ENCODE assay signal across 8 mouse cellular contexts in genomic region chr12:84191770-84192169, GRCm38 (mm10). TPM values are rescaled to one million over a fixed set of nuclear protein-coding genes. Genes with fewer than 3 reads are reported as not detected.
DNase-seq lines count a peak whose midpoint lies in the region; ATAC-seq and TF ChIP-seq lines count a peak whose summit lies in the region.

No protein-coding gene starts in this region.

- H3K9ac ChIP-seq in liver, embryonic 12.5 days: peak overlapping the region; percentile 99

- no peaks in the 10 kb centered on the region for H3K27me3 ChIP-seq in spleen, adult 2 months (ENCODE audit: control insufficient read depth, insufficient read depth, low read length)
- no peaks in the 10 kb centered on the region for H3K27me3 ChIP-seq in liver, embryonic 12.5 days (replicated peaks)

- H3K27ac ChIP-seq in spleen, adult 2 months (ENCODE audit: insufficient read depth, low read length): peak overlapping the region; percentile 88
- H3K27ac ChIP-seq in liver, embryonic 12.5 days: peak overlapping the region; percentile 98

- TF ChIP-seq CTCF in spleen, adult 2 months (IDR thresholded peaks at IDR 0.05; ENCODE audit: extremely low read depth, insufficient read depth, insufficient read length, insufficient replicate concordance): no peak

- peaks cover 68% of the 10 kb centered on the region for H3K4me1 ChIP-seq in spleen, adult 2 months (ENCODE audit: control insufficient read depth, insufficient read depth, insufficient read length)
- H3K4me1 ChIP-seq in liver, embryonic 12.5 days: peaks cover 84% of the 10 kb centered on the region

- ATAC-seq in liver, embryonic 12.5 days: peak; percentile 33
- ATAC-seq in erythroid progenitor cell, adult 5-6 weeks (replicated peaks; ENCODE audit: low FRiP score, poor library complexity, severe bottlenecking): no peak

- no peak for TF ChIP-seq POLR2A in spleen, adult 2 months (IDR thresholded peaks at IDR 0.05; ENCODE audit: low read depth, low read length)

- 0 out of 2 replicates have a peak, but pooled peaks cover 3% of the 10 kb centered on the region for H3K9me3 ChIP-seq in liver, embryonic 12.5 days (replicated peaks)

- peak; percentile 33 for DNase-seq in cerebellum, adult 11-12 months
- no peak for DNase-seq in cerebellum, postnatal 36 days
- no peak for DNase-seq in spleen, adult 2 months (ENCODE audit: low read depth in 1 of 2, low spot score in 2 of 2)
- DNase-seq in spleen, adult 12 weeks (ENCODE audit: low spot score): no peak
- no peak for DNase-seq in gastrocnemius, postnatal 36 days
- DNase-seq in frontal cortex, postnatal 25 days (ENCODE audit: low spot score in 2 of 2): no peak

- H3K4me2 ChIP-seq in liver, embryonic 12.5 days: peak overlapping the region; percentile 99

- H3K4me3 ChIP-seq in spleen, adult 2 months (ENCODE audit: extremely low read depth, insufficient read depth, insufficient read length): peak overlapping the region; percentile 92
- peak overlapping the region; percentile 87 for H3K4me3 ChIP-seq in liver, embryonic 12.5 days

- no peaks in the 10 kb centered on the region for H3K36me3 ChIP-seq in spleen, adult 2 months (ENCODE audit: control insufficient read depth, insufficient read depth, low read length)
- H3K36me3 ChIP-seq in liver, embryonic 12.5 days: peaks cover 37% of the 10 kb centered on the region

- 35% methylated on average over 5 of the region's 5 CpGs for WGBS in spleen, adult 2 months
- WGBS in liver, embryonic 12.5 days (ENCODE audit: insufficient replicate concordance): 10% methylated on average over 5 of the region's 5 CpGs

- intact Hi-C loops in gastrocnemius, postnatal 36 days (cut with DNase I): loop anchor here (2.0 kb wide), 1 partner anchor 27 kb away; the partner anchor contains the start of gene Elmsan1

RNA-seq across cellular contexts. Expression of gene Elmsan1, which starts 26.9 kb away (rescaled TPM):
- 30.6 and 36.4 TPM in 2 replicates for polyA plus RNA-seq in spleen, adult 2 months (2012; rRNA removed)
- 6.9 and 8.0 TPM in 2 replicates for polyA plus RNA-seq in liver, embryonic 12.5 days (2016; fragmentation: Nextera tagmentation; extraction: Ambion mirVana)
- total RNA-seq in erythroid progenitor cell, adult 5-6 weeks (2015; ENCODE audit: low replicate concordance): 20.9 and 23.5 TPM in 2 replicates
- total RNA-seq in erythroid progenitor cell, adult 5-6 weeks (2017; ENCODE audit: low replicate concordance): 29.0 and 51.1 TPM in 2 replicates
- 10 to 100 TPM in 1 of 2 experiments, 1 to 10 TPM in 1; 6.5 to 10.4 TPM for total RNA-seq in gastrocnemius, postnatal 36 days (2021)

RNA-seq across cellular contexts. Expression of gene Pnma1, which starts 43.5 kb away (rescaled TPM):
- polyA plus RNA-seq in spleen, adult 2 months (2012; rRNA removed): 0.21 and 0.40 TPM in 2 replicates
- polyA plus RNA-seq in liver, embryonic 12.5 days (2016; fragmentation: Nextera tagmentation; extraction: Ambion mirVana): 0.08 and 0.20 TPM in 2 replicates
- 8.4 and 11.9 TPM in 2 replicates for total RNA-seq in erythroid progenitor cell, adult 5-6 weeks (2015; ENCODE audit: low replicate concordance)
- total RNA-seq in erythroid progenitor cell, adult 5-6 weeks (2017; ENCODE audit: low replicate concordance): 13.5 and 15.9 TPM in 2 replicates
- total RNA-seq in gastrocnemius, postnatal 36 days (2021): under 1 TPM; 0.15 to 0.18 TPM

Comparison
In these comparisons a context has a peak if more than half of its experiments do, and no peak if none do; other contexts are left out.
1. RNA of gene Pnma1, which starts 43.5 kb away (total RNA-seq): 8.4 to 15.9 TPM in erythroid progenitor cell, adult 5-6 weeks; 0.15 to 0.18 TPM in gastrocnemius, postnatal 36 days; every median in the first group is over 4 times any median in the second.